Mouse (Mus musculus): ENCODE results near the gene Arrdc5. TPM values are rescaled to one million over a fixed set of nuclear protein-coding genes. Genes with fewer than 3 reads are reported as not detected.
A peak's percentile ranks its signal among the peaks of the same experiment; 100 is the strongest.

Gene Arrdc5
- polyA plus RNA-seq, 1 experiment, result not detected

- no peak overlapping the region for H3ac ChIP-seq (ENCODE audit: control insufficient read depth, insufficient read length, low read depth)
- peaks cover 15% of the 10 kb centered on the region for H3K79me2 ChIP-seq (ENCODE audit: control insufficient read depth, insufficient read depth)
- no peak for TF ChIP-seq MAX (IDR thresholded peaks at IDR 0.05)
- no peak for TF ChIP-seq CEBPB (IDR thresholded peaks at IDR 0.05; ENCODE audit: low read depth)
- no peak for TF ChIP-seq FOSL1 (IDR thresholded peaks at IDR 0.05; ENCODE audit: insufficient read depth, low read length, poor library complexity, severe bottlenecking)
- TF ChIP-seq MYOG (IDR thresholded peaks at IDR 0.05; ENCODE audit: control insufficient read depth, extremely low read depth, insufficient read length), result no peak
- no peak overlapping the region for H3K4me3 ChIP-seq (ENCODE audit: insufficient read depth, poor library complexity, severe bottlenecking)
- peaks cover 5% of the 10 kb centered on the region for H3K79me3 ChIP-seq (ENCODE audit: low read depth)
- H3K36me3 ChIP-seq (ENCODE audit: control insufficient read depth, insufficient read depth), result peaks cover 4% of the 10 kb centered on the region
- H3K27me3 ChIP-seq (ENCODE audit: control insufficient read depth, insufficient read depth, insufficient read length), result no peaks in the 10 kb centered on the region
These were observed 26.1 kb downstream of the Arrdc5 start for GRCm38 (mm10) chr17:56273986-56274385.

- no peak overlapping the region for H3ac ChIP-seq (ENCODE audit: control insufficient read depth, insufficient read length, low read depth)
- H3K36me3 ChIP-seq (ENCODE audit: control insufficient read depth, insufficient read depth), result peaks cover 4% of the 10 kb centered on the region
- H3K79me2 ChIP-seq (ENCODE audit: control insufficient read depth, insufficient read depth), result peaks cover 15% of the 10 kb centered on the region
- peaks cover 5% of the 10 kb centered on the region for H3K79me3 ChIP-seq (ENCODE audit: low read depth)
- no peak for TF ChIP-seq FOSL1 (IDR thresholded peaks at IDR 0.05; ENCODE audit: insufficient read depth, low read length, poor library complexity, severe bottlenecking)
- no peak for TF ChIP-seq CTCF (IDR thresholded peaks at IDR 0.05; ENCODE audit: control insufficient read depth, insufficient read depth, insufficient read length)
- TF ChIP-seq USF1 (IDR thresholded peaks at IDR 0.05; ENCODE audit: low read depth), result no peak
- no peak for TF ChIP-seq MYOD1 (IDR thresholded peaks at IDR 0.05; ENCODE audit: control insufficient read depth, insufficient read length, low read depth)
- TF ChIP-seq MYOG (IDR thresholded peaks at IDR 0.05; ENCODE audit: control insufficient read depth, extremely low read depth, insufficient read length), result no peak
- TF ChIP-seq MAX (IDR thresholded peaks at IDR 0.05), result no peak
- no peak for TF ChIP-seq CEBPB (IDR thresholded peaks at IDR 0.05; ENCODE audit: low read depth)
- no peak overlapping the region for H3K4me3 ChIP-seq (ENCODE audit: insufficient read depth, poor library complexity, severe bottlenecking)
- H3K27me3 ChIP-seq (ENCODE audit: control insufficient read depth, insufficient read depth, insufficient read length), result no peaks in the 10 kb centered on the region
These were observed 26.6 kb downstream of the Arrdc5 start for GRCm38 (mm10) chr17:56273482-56273881.

GRCm38 (mm10) chr17:56272644-56273043, 27.4 kb downstream of the Arrdc5 start:
- Histone ChIP-seq H3K36me3 (ENCODE audit: control insufficient read depth, insufficient read depth) (peaks cover 4% of the 10 kb centered on the region), H3K79me3 (ENCODE audit: low read depth) (peaks cover 5% of the 10 kb centered on the region), H3K79me2 (ENCODE audit: control insufficient read depth, insufficient read depth) (peaks cover 15% of the 10 kb centered on the region), H3K27me3 (ENCODE audit: control insufficient read depth, insufficient read depth, insufficient read length) (no peaks in the 10 kb centered on the region), H3K4me3 (ENCODE audit: insufficient read depth, poor library complexity, severe bottlenecking) (no peak overlapping the region), H3ac (ENCODE audit: control insufficient read depth, insufficient read length, low read depth) (no peak overlapping the region)
- no peak for TF ChIP-seq MYOG (IDR thresholded peaks at IDR 0.05; ENCODE audit: control insufficient read depth, extremely low read depth, insufficient read length)
- no peak for TF ChIP-seq FOSL1 (IDR thresholded peaks at IDR 0.05; ENCODE audit: insufficient read depth, low read length, poor library complexity, severe bottlenecking)
- no peak for TF ChIP-seq MYOD1 (IDR thresholded peaks at IDR 0.05; ENCODE audit: control insufficient read depth, insufficient read length, low read depth)
- no peak for TF ChIP-seq USF1 (IDR thresholded peaks at IDR 0.05; ENCODE audit: low read depth)
- no peak for TF ChIP-seq MAX (IDR thresholded peaks at IDR 0.05)
- TF ChIP-seq CEBPB (IDR thresholded peaks at IDR 0.05; ENCODE audit: low read depth), result no peak
- TF ChIP-seq CTCF (IDR thresholded peaks at IDR 0.05; ENCODE audit: control insufficient read depth, insufficient read depth, insufficient read length), result no peak

- Histone ChIP-seq H3K79me3 (ENCODE audit: low read depth) (peaks cover 5% of the 10 kb centered on the region), H3K4me3 (ENCODE audit: insufficient read depth, poor library complexity, severe bottlenecking) (no peak overlapping the region), H3ac (ENCODE audit: control insufficient read depth, insufficient read length, low read depth) (no peak overlapping the region), H3K27me3 (ENCODE audit: control insufficient read depth, insufficient read depth, insufficient read length) (no peaks in the 10 kb centered on the region), H3K36me3 (ENCODE audit: control insufficient read depth, insufficient read depth) (peaks cover 4% of the 10 kb centered on the region), H3K79me2 (ENCODE audit: control insufficient read depth, insufficient read depth) (peaks cover 15% of the 10 kb centered on the region)
- no peak for TF ChIP-seq CTCF (IDR thresholded peaks at IDR 0.05; ENCODE audit: control insufficient read depth, insufficient read depth, insufficient read length)
- no peak for TF ChIP-seq CEBPB (IDR thresholded peaks at IDR 0.05; ENCODE audit: low read depth)
- no peak for TF ChIP-seq MAX (IDR thresholded peaks at IDR 0.05)
- TF ChIP-seq USF1 (IDR thresholded peaks at IDR 0.05; ENCODE audit: low read depth), result no peak
- TF ChIP-seq MYOG (IDR thresholded peaks at IDR 0.05; ENCODE audit: control insufficient read depth, extremely low read depth, insufficient read length), result no peak
- no peak for TF ChIP-seq FOSL1 (IDR thresholded peaks at IDR 0.05; ENCODE audit: insufficient read depth, low read length, poor library complexity, severe bottlenecking)
- no peak for TF ChIP-seq MYOD1 (IDR thresholded peaks at IDR 0.05; ENCODE audit: control insufficient read depth, insufficient read length, low read depth)
These were observed 28.4 kb downstream of the Arrdc5 start for GRCm38 (mm10) chr17:56271609-56272253.

- peaks cover 4% of the 10 kb centered on the region for H3K36me3 ChIP-seq (ENCODE audit: control insufficient read depth, insufficient read depth)
- TF ChIP-seq USF1 (IDR thresholded peaks at IDR 0.05; ENCODE audit: low read depth) (no peak), FOSL1 (IDR thresholded peaks at IDR 0.05; ENCODE audit: insufficient read depth, low read length, poor library complexity, severe bottlenecking) (no peak), CTCF (IDR thresholded peaks at IDR 0.05; ENCODE audit: control insufficient read depth, insufficient read depth, insufficient read length) (no peak), CEBPB (IDR thresholded peaks at IDR 0.05; ENCODE audit: low read depth) (no peak), MYOD1 (IDR thresholded peaks at IDR 0.05; ENCODE audit: control insufficient read depth, insufficient read length, low read depth) (no peak), MYOG (IDR thresholded peaks at IDR 0.05; ENCODE audit: control insufficient read depth, extremely low read depth, insufficient read length) (no peak), MAX (IDR thresholded peaks at IDR 0.05) (no peak)
- no peaks in the 10 kb centered on the region for H3K79me3 ChIP-seq (ENCODE audit: low read depth)
- H3ac ChIP-seq (ENCODE audit: control insufficient read depth, insufficient read length, low read depth), result no peak overlapping the region
- H3K27me3 ChIP-seq (ENCODE audit: control insufficient read depth, insufficient read depth, insufficient read length), result no peaks in the 10 kb centered on the region
- no peaks in the 10 kb centered on the region for H3K79me2 ChIP-seq (ENCODE audit: control insufficient read depth, insufficient read depth)
- peak overlapping the region; percentile 2 for H3K4me3 ChIP-seq (ENCODE audit: insufficient read depth, poor library complexity, severe bottlenecking)
These were observed 30.3 kb downstream of the Arrdc5 start for GRCm38 (mm10) chr17:56269741-56270140.
